9 mouse cellular contexts compared by ENCODE assay signal in the genomic region with DNA sequence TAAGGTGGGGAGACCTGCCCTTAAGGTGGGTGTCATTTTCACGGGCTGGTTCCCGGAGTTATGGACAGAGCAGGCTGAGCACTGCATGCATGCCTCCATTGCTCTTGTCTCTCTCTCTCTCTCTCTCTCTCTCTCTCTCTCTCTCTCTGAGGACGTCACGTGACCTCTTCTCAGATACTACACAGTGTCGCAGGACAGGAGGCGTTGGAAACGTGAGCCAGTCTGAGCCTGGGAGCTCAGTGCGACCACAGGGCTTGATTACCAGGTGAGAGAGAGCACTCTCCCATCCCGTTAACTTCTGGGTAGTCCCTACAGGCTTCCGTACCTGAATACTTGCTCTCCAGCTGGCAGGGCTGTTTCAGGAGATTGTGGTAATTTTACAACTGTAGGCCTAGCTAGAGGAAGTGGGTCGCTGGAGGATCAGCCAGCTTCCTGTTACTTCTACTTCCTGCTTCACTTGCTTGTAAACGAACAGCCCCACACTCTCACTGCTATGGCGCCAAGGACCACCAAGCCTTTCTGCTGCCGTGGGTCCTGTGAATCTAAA. TPM values are rescaled to one million over a fixed set of nuclear protein-coding genes. Genes with fewer than 3 reads are reported as not detected.
DNase-seq lines count a peak whose midpoint lies in the region; ATAC-seq and TF ChIP-seq lines count a peak whose summit lies in the region.
"Had no signal": no experiment of that assay in that cellular context is flagged by ENCODE, and none has a peak within 500 bp of the region (broad histone marks: within the 10 kb centered on the region; RNA-seq: fewer than 3 reads in every experiment).

No protein-coding gene starts in this region.

- no peak overlapping the region for H3K4me3 ChIP-seq in heart, embryonic 14.5 days (ENCODE audit: control insufficient read depth in 1 of 2, insufficient read depth in 1 of 2, low read depth in 1 of 2, low read length in 2 of 2)
- H3K4me3 ChIP-seq in liver, embryonic 14.5 days (ENCODE audit: insufficient read depth in 1 of 2, low read depth in 2 of 2, low read length in 2 of 2) = no peak overlapping the region
- H3K4me3 ChIP-seq in midbrain, embryonic 15.5 days = no peak overlapping the region
- no peak overlapping the region for H3K4me3 ChIP-seq in forebrain, postnatal 0 days (ENCODE audit: low read depth, low read length)

- no peaks in the 10 kb centered on the region for H3K27me3 ChIP-seq in heart, embryonic 14.5 days (ENCODE audit: control insufficient read depth, insufficient read depth, low read length)
- no peaks in the 10 kb centered on the region for H3K27me3 ChIP-seq in liver, embryonic 14.5 days (ENCODE audit: control insufficient read depth, insufficient read depth, low read length)
- no peaks in the 10 kb centered on the region for H3K27me3 ChIP-seq in splenic B cell, adult 2 months (ENCODE audit: control insufficient read depth, insufficient read depth, low read length, poor library complexity, severe bottlenecking)
- H3K27me3 ChIP-seq in midbrain, embryonic 15.5 days (replicated peaks) = no peaks in the 10 kb centered on the region
- no peaks in the 10 kb centered on the region for H3K27me3 ChIP-seq in forebrain, postnatal 0 days (ENCODE audit: insufficient read depth, low read length)

- peak overlapping the region; percentile 3; the same call in 1 of the 2 replicates for H3K4me2 ChIP-seq in heart, embryonic 14.5 days (ENCODE audit: low read length)
- no peak overlapping the region for H3K4me2 ChIP-seq in liver, embryonic 14.5 days (ENCODE audit: low read depth)
- H3K4me2 ChIP-seq in midbrain, embryonic 15.5 days = no peak overlapping the region
- H3K4me2 ChIP-seq in forebrain, postnatal 0 days (ENCODE audit: low read depth) = no peak overlapping the region

- DNase-seq in heart, postnatal 25 days (ENCODE audit: low spot score) = no peak
- DNase-seq in MEL-GATA-1-ER (ENCODE audit: extremely low read depth, low read depth) = peak; percentile 15
- DNase-seq in liver, embryonic 14.5 days (ENCODE audit: low read depth in 3 of 3, low spot score in 3 of 3) = no peak
- peak; percentile 17 for DNase-seq in splenic B cell, adult 2 months (ENCODE audit: low read depth, low spot score)
- no peak for DNase-seq in cerebellum, adult 8-10 months
- no peak for DNase-seq in forebrain, postnatal 0 days
- DNase-seq: adrenal gland, postnatal 14 days had no signal

- no peak for TF ChIP-seq CTCF in liver, embryonic 14.5 days (IDR thresholded peaks at IDR 0.05; ENCODE audit: low read depth)
- TF ChIP-seq CTCF in forebrain, postnatal 0 days (IDR thresholded peaks at IDR 0.05; ENCODE audit: low read depth) = no peak

- TF ChIP-seq EP300 in liver, embryonic 14.5 days (IDR thresholded peaks at IDR 0.05; ENCODE audit: low read depth) = no peak

- H3K9me3 ChIP-seq in heart, embryonic 14.5 days (ENCODE audit: control insufficient read depth, low read length) = no peaks in the 10 kb centered on the region
- no peaks in the 10 kb centered on the region for H3K9me3 ChIP-seq in liver, embryonic 14.5 days (ENCODE audit: control insufficient read depth, low read length)
- H3K9me3 ChIP-seq in midbrain, embryonic 15.5 days = no peaks in the 10 kb centered on the region
- no peaks in the 10 kb centered on the region for H3K9me3 ChIP-seq in forebrain, postnatal 0 days (ENCODE audit: low read length)

- ATAC-seq in heart, embryonic 14.5 days (ENCODE audit: insufficient number of reproducible peaks, insufficient read depth, low FRiP score, low read depth) = no peak
- peak; percentile 33; the same call in 1 of the 2 replicates for ATAC-seq in liver, embryonic 14.5 days (ENCODE audit: insufficient read depth)
- ATAC-seq in midbrain, embryonic 15.5 days (replicated peaks) = no peak
- no peak for ATAC-seq in forebrain, postnatal 0 days

- intact Hi-C loops in heart, postnatal 25 days (cut with DNase I) = no loop called here

- peaks cover 13 to 14% of the 10 kb centered on the region in 2 experiments for H3K4me1 ChIP-seq in heart, embryonic 14.5 days (ENCODE audit: control insufficient read depth in 2 of 2, insufficient read depth in 2 of 2, low read length in 2 of 2)
- H3K4me1 ChIP-seq in liver, embryonic 14.5 days (replicated peaks; ENCODE audit: control insufficient read depth in 2 of 2, insufficient read depth in 2 of 2, low read length in 1 of 2) = peaks cover 0 to 11% of the 10 kb centered on the region in 2 experiments; a peak in 1 of 4 replicates
- no peaks in the 10 kb centered on the region for H3K4me1 ChIP-seq in midbrain, embryonic 15.5 days
- H3K4me1 ChIP-seq in forebrain, postnatal 0 days (ENCODE audit: insufficient read depth) = 0 out of 2 replicates have a peak, but pooled peaks cover 2% of the 10 kb centered on the region

- no peak overlapping the region for H3K9ac ChIP-seq in heart, embryonic 14.5 days (ENCODE audit: low read length)
- H3K9ac ChIP-seq in liver, embryonic 14.5 days (replicated peaks) = no peak overlapping the region
- H3K9ac ChIP-seq in midbrain, embryonic 15.5 days = no peak overlapping the region
- H3K9ac ChIP-seq in forebrain, postnatal 0 days = no peak overlapping the region

- H3K36me3 ChIP-seq in heart, embryonic 14.5 days (ENCODE audit: control insufficient read depth, insufficient read depth, low read length) = no peaks in the 10 kb centered on the region
- no peaks in the 10 kb centered on the region for H3K36me3 ChIP-seq in liver, embryonic 14.5 days (replicated peaks; ENCODE audit: control insufficient read depth, insufficient read depth, low read depth)
- H3K36me3 ChIP-seq in splenic B cell, adult 2 months (ENCODE audit: control insufficient read depth, insufficient read depth, low read length, poor library complexity, severe bottlenecking) = no peaks in the 10 kb centered on the region
- H3K36me3 ChIP-seq in midbrain, embryonic 15.5 days (replicated peaks) = no peaks in the 10 kb centered on the region
- H3K36me3 ChIP-seq in forebrain, postnatal 0 days (ENCODE audit: insufficient read depth) = no peaks in the 10 kb centered on the region

- WGBS in heart, embryonic 14.5 days = 39% methylated on average over 14 of the region's 14 CpGs
- 41% methylated on average over 14 of the region's 14 CpGs for WGBS in liver, embryonic 14.5 days (ENCODE audit: insufficient replicate concordance)
- WGBS in midbrain, embryonic 15.5 days = 77% methylated on average over 14 of the region's 14 CpGs
- 77% methylated on average over 14 of the region's 14 CpGs for WGBS in forebrain, postnatal 0 days

- H3K27ac ChIP-seq in heart, embryonic 14.5 days (replicated peaks in 1 of 2; ENCODE audit: control insufficient read depth in 1 of 2, insufficient read depth in 1 of 2, low read depth in 2 of 2, low read length in 2 of 2) = no peak overlapping the region
- H3K27ac ChIP-seq in liver, embryonic 14.5 days = no peak overlapping the region
- H3K27ac ChIP-seq in midbrain, embryonic 15.5 days = no peak overlapping the region
- H3K27ac ChIP-seq in forebrain, postnatal 0 days (ENCODE audit: low read depth, low read length) = no peak overlapping the region

RNA-seq across cellular contexts. Expression of a gene that starts 30.4 kb away (rescaled TPM):
- polyA plus RNA-seq in heart, embryonic 14.5 days (2014; fragmentation: Nextera tagmentation; extraction: Ambion mirVana) = 14.5 and 18.7 TPM in 2 replicates
- 10 to 100 TPM; 23.4 to 32.9 TPM for total RNA-seq in heart, postnatal 25 days (2021)
- 13.2 and 18.9 TPM in 2 replicates for polyA plus RNA-seq in liver, embryonic 14.5 days (2012; rRNA removed)
- polyA plus RNA-seq in liver, embryonic 14.5 days (2014; fragmentation: Nextera tagmentation; extraction: Ambion mirVana) = 9.1 and 10.4 TPM in 2 replicates
- polyA plus RNA-seq in midbrain, embryonic 15.5 days (2015; fragmentation: Nextera tagmentation; extraction: Ambion mirVana) = 48.5 and 57.1 TPM in 2 replicates
- 54.7 and 69.1 TPM in 2 replicates for total RNA-seq in forebrain, postnatal 0 days (2014; rRNA removed)
- polyA plus RNA-seq in forebrain, postnatal 0 days (2015; fragmentation: Nextera tagmentation; extraction: Ambion mirVana) = 37.8 and 46.1 TPM in 2 replicates

RNA-seq across cellular contexts. Expression of a gene that starts 31.1 kb away (rescaled TPM):
- polyA plus RNA-seq in heart, embryonic 14.5 days (2014; fragmentation: Nextera tagmentation; extraction: Ambion mirVana) = 45.4 and 50.0 TPM in 2 replicates
- 10 to 100 TPM; 32.8 to 37.8 TPM for total RNA-seq in heart, postnatal 25 days (2021)
- polyA plus RNA-seq in liver, embryonic 14.5 days (2012; rRNA removed) = 7.5 and 11.4 TPM in 2 replicates
- 17.0 and 21.1 TPM in 2 replicates for polyA plus RNA-seq in liver, embryonic 14.5 days (2014; fragmentation: Nextera tagmentation; extraction: Ambion mirVana)
- polyA plus RNA-seq in midbrain, embryonic 15.5 days (2015; fragmentation: Nextera tagmentation; extraction: Ambion mirVana) = 99.6 and 106 TPM in 2 replicates
- 137 and 144 TPM in 2 replicates for total RNA-seq in forebrain, postnatal 0 days (2014; rRNA removed)
- polyA plus RNA-seq in forebrain, postnatal 0 days (2015; fragmentation: Nextera tagmentation; extraction: Ambion mirVana) = 79.6 and 94.1 TPM in 2 replicates

RNA-seq across cellular contexts. Expression of a gene that starts 44.7 kb away (rescaled TPM):
- 8.5 and 10.8 TPM in 2 replicates for polyA plus RNA-seq in heart, embryonic 14.5 days (2014; fragmentation: Nextera tagmentation; extraction: Ambion mirVana)
- total RNA-seq in heart, postnatal 25 days (2021) = 1 to 10 TPM; 6.6 to 6.8 TPM
- 1.9 and 2.0 TPM in 2 replicates for polyA plus RNA-seq in liver, embryonic 14.5 days (2012; rRNA removed)
- polyA plus RNA-seq in liver, embryonic 14.5 days (2014; fragmentation: Nextera tagmentation; extraction: Ambion mirVana) = 2.4 and 2.6 TPM in 2 replicates
- polyA plus RNA-seq in midbrain, embryonic 15.5 days (2015; fragmentation: Nextera tagmentation; extraction: Ambion mirVana) = 9.6 and 9.9 TPM in 2 replicates
- total RNA-seq in forebrain, postnatal 0 days (2014; rRNA removed) = 7.2 and 12.7 TPM in 2 replicates
- polyA plus RNA-seq in forebrain, postnatal 0 days (2015; fragmentation: Nextera tagmentation; extraction: Ambion mirVana) = 5.6 and 6.3 TPM in 2 replicates

Comparison
In these comparisons a context has a peak if more than half of its experiments do, and no peak if none do; other contexts are left out.
1. DNase-seq: peak in MEL-GATA-1-ER (single experiment) and splenic B cell, adult 2 months (single experiment); none in heart, postnatal 25 days (single experiment), liver, embryonic 14.5 days (0 of 3), cerebellum, adult 8-10 months (single experiment) and forebrain, postnatal 0 days (single experiment).